Mouse (Mus musculus): Measurements from ENCODE around the gene Gm10134.
"Not testable (repeated sequence)": the region's sequence is repeated elsewhere in the genome, so short reads cannot be mapped to it uniquely, and the experiment has no call there.

Gene Gm10134

DNA sequence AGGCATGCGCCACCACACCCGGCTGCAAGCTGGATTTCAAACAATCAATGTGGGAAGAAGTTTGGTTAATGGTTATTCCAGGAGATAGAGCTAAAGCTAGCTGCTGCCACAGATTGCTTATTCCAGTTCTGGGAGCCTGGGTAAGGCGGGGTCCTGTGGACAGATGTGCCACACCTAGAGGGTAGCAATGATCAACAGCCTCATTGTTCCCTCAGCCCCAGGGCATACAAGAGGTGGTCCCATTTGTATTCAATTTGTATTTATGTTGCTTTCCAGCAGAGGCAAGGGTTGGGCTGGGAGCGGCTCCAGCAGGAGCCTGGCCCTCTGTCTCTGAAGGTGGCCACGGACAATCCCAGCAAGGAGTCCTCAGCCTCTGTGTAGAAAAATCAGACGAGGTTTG lies 396 bp downstream of the Gm10134 start:
- no peak for DNase-seq

- not testable (repeated sequence) for DNase-seq
Observed at GRCm38 (mm10) chr2:28511600-28511999, 5.7 kb downstream of the Gm10134 start.

DNA sequence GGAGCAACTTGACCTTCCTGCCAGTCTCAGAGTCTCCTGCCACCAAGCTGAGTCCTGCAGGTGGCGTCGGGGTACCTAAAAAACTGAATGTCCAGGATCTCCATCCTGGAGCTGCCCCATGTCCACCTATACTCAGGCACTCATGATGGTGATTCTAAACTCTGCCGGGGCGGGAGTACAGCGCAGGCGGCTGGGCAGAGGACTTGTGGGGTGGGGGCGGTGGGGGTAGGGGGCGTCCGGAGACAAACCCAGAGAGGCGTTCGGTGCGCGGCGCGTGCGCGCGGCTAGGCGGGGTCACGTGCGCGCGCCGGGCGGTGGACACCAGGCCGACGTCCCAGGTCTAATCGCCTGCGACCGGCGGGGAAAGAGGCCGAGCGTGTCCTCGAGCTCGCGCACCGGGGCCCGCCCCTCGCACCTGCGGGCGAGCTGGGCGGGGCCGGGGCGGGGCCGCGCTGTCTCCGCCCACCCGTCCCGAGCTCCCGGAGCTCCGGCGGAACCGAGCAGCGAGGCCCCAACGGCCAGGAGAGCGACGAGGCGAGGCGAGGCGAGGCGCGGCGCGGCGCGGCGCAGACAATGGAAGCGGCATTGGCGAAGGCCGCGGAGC lies 7.0 kb downstream of the Gm10134 start, which contains the start of gene Ralgds:
Ralgds (plus strand) TSS at position 328 of the 604 bp plus-strand sequence.
- DNase-seq, result peak; percentile 86

DNA sequence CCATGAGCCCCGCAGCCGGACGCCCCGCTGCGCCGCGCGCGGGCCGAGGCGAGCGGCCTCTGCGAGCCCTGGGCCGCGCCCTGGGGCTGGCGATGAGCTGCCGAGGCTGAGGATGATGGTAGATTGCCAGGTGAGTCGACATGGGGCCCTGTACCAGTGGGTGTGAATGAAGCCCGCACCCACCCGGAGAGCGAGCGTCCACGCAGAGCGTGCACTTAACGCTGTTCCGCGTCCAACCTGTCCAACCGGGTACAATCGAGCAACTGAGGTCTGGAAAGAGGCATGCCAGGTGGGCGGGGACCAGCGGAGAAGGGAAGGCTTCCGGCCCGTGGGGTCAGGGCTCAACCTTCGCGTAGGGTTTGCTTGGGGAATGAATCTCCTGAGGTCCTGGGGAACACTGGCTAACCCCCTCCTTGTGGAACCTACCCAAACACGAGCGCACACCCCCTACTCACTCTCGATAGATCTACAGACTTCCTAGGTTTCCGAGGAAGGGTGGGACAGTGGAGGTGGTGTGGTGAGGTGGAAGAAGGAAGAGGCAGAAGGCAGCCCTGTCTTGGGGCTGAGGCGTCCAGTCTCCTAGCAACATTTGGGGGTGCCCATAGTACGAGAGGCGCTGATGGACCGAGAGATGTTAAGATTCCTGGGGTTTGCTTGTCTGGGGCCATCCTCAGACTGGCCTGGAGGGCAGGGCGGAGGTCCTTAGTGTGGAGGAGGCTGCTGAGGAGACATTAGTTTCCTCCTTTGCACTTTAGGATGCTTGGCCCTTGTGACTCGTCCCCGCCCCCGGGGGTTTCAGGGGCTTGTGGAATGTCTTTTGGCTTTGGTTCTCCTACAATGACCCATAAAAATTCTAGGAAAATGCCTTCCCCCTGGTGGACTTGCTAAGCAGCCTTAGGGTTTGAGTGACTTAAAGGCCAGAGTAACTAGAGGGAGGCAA lies 7.8 kb downstream of the Gm10134 start:
- DNase-seq, result peak; percentile 59

DNA sequence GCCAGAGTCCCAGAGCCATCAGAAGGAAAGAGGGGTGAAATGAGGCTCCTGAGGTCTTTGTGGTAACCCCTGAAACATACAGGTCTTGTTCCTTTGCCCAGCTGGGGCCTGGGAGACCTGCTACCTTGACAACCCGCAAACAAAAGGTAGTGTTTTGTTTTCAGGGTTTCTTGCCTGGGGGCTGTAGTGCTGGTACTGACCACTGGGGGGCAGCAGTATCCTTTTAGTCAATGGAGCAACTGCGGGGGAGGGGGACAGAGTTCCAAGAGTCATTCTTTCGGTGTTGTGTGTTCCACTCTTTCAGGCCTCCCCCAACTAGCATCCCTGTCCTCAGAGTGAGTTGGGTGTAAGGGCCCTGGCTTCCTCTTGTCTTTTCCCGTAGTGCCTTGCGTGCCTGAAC lies 8.6 kb downstream of the Gm10134 start:
- peak; percentile 91 for DNase-seq

DNA sequence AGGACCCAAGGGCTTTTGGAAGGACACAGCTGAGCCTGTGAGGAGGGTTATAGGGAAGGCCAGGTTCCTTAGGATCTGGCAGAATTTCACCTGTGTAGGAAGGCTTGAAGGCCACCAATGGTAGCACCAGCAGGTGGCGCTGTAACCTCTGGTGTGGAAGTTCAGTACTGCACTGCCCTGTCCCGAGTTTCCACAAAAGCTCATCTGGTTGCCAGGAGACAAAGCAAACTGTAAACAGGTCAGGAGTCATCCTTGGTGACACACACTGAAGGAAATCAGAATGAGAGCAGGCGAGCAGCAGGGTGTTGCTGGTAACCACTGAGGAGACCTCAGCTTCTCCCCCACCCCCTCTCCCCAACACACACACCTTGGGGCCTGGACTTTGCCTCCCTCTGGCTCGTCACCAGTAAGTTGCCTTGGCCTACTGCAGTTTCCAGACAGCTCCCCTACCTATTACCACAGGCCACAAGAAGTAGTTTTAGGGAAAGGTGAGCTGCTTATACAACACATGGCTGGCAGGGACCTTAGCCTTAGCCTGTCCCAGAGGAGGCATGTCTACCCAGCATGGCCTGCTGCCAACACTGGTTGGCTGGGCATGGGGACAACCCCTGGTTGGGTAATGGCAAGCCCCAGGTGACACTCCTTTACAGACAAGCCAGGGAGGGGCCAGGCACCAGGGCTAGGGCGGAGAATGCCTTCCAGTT lies 11.5 kb downstream of the Gm10134 start:
- DNase-seq, result peak; percentile 85

- no peak for DNase-seq
Observed at GRCm38 (mm10) chr2:28518231-28518630, 12.3 kb downstream of the Gm10134 start.

DNA sequence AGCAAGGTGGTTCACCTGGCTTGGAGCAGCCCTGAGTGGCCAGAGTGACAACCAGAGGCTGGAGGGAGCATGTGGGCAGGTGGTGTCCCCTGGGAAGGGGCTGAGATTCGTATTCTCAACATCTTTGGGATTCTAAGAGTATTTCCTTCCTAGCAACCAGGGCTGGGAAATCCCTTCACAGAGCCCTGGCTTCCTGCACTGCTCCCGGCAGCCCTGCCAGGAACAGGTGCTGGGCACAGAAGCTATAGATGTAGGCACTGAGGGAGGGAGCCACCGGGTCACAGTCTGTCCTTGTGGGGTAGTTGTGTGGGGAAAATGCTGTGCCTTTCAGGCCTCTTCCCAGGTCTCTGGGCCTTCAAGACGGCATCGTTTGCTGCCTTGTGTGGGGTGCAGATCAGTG lies 14.7 kb downstream of the Gm10134 start:
- DNase-seq, result no peak

- no peak for DNase-seq
Observed at GRCm38 (mm10) chr2:28521571-28522151, 15.8 kb downstream of the Gm10134 start.

DNA sequence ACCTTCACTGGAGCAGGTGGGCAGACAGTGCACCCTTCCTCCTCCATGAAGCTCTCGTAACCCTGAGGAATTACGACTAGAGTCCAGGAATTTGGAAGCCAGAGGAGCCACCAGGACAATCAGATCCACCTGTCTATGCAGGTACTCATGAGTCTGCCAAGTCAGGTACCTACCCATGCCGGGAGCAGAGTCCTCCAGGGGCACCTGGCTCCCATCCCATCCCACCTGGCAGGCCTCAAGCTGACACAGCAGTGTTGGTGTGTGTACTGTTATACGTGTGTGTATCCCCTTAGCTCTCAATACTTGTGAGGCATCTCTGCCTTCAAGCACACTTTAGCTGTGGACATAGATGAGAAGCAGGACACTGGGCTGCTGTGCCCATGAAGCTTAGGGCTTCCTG lies 16.3 kb downstream of the Gm10134 start:
- no peak for DNase-seq

DNA sequence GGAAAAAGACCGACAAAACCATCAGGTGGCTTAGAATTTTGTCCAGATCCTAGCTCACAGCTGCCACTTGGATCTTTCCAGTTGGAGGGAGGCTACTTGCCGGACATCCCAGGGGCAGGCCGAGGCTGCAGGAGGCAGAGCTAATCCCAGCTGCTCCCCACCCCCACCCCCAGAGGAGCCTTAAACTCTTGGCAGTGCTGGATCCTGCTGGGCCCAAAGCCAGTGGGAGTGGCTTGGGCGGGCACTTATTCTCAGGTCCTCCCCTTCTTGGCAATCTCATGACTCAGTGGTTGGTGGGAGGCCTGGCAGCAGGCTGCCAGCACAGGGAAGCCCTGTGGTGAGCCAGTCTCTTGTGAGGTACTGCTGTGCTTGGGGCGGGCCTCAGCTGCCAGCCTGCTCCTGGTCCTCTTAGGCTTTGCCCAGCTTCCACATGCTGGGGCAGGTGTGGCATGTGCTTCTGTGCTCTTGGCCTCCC lies 17.8 kb downstream of the Gm10134 start:
- peak; percentile 47 for DNase-seq

- DNase-seq, result no peak
Observed at GRCm38 (mm10) chr2:28524406-28524805, 18.5 kb downstream of the Gm10134 start.

- DNase-seq, result peak; percentile 79
Observed at GRCm38 (mm10) chr2:28525219-28525942, 19.5 kb downstream of the Gm10134 start.

DNA sequence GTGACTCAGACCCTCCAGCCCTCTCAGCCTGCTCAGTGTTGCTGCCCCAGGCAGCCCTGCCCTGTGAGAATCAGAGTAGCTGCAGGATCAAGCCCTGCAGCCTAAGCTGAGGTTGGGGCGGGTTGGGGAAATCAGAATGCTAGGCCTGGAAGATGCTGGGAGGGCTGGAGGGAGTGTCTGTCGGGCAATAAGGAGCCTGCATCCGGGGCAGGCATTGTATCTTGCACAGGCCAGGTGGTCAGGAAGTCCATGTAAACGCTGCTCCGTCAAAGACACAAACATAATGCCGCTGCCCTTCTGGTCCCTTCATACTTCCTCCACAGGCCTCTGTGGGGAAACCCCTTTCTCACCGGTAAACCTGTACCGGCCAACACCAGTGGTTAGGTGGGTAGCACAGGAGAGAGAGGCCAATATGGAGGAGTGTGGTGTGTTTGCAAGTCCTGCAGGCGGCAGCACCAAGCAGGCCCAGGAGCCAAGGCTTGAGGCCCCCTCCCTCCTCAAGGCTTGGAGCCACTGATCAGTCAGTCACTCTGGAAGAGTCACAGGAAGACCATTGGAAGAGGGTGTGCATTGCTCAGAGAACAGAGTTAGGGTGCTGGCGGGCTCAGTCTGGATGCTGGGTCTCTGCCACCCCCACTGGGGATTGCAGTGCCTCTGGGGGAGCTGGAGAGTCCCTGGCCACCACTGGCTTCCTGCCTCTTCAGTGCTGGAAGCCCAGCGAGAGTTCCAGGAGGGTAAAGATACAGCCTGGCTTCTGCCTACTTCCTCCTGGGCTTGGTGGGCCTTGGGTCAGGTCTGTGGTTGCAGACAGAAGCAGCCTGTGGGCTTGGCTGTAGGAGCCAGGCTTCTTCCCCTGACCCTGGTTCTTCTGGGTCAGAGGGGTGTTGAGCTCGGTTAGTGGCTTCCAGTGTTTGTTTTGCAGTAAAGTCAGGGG lies 20.3 kb downstream of the Gm10134 start:
- DNase-seq, result peak; percentile 51

DNA sequence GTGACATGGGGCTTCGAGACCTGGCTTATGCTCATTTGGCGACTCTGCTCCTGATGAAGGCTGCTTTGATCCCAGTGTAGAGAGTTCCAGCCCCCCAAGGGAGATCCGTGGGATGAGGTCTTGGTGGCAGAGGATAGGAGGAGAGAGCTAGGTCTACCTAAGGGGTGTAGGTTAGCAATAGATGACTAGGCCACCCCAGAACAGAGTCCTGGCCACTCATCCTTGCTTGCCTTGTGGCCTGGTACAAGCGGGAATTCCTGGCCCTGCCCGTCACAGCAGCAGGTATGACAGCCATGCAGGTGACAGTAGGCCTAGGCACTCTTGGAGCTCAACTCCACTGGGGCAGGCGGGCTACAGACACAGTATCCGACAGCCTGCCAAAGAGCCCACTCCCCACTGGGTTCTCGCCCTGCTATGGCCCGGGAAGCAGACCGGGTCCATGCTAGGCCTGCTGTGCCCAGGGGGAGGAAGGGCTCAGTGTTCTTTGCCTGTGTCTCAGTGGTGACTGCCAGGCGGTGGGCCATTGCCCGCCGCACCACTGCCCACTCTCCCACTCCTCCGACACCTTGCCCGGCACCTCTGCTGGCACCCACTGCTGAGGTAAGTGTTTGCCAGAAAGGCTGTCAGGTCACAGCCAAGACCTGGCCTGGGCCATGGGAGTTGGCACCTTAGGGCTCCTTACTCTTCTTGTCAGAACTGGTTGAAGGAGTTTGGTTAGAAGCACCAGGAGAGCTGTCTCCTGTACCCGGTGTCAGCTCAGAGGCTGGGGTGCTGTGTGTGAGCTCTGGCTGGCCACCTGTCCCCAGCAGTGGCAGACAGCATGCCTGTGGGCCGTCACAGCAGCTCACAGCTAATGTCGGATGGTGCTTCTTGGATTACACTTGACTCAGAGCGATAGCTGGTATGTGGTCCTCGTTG lies 21.8 kb downstream of the Gm10134 start:
- DNase-seq, result no peak

- DNase-seq, result no peak
Observed at GRCm38 (mm10) chr2:28528354-28528730, 22.4 kb downstream of the Gm10134 start.

DNA sequence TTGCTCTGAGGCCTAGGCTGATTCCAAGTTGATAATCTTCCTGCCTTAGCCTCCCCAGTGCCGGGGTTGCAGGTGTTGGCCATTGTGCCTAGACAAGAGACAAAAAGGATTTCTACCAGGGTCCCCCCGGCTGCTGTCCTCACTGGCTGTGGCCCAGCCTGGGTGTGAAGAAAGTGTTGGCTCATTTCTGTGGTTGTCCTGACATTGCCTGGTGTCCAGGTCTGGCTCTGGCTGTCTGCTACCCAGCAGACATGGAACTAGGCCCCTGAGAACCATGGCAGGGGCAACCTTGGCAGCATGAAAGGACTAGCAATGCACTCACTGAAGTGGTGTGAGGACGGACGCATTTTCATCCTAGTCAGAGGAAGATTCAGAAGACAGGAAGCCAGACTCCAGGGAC lies 24.0 kb downstream of the Gm10134 start:
- DNase-seq, result no peak

- no peak for DNase-seq
Observed at GRCm38 (mm10) chr2:28530311-28530710, 24.4 kb downstream of the Gm10134 start.

GRCm38 (mm10) chr2:28532938-28533771 lies 27.3 kb downstream of the Gm10134 start:
- peak; percentile 93 for DNase-seq
